Mouse (Mus musculus) bone marrow macrophage, adult 2 months (primary cell): ENCODE results near the gene Adra2b.

Experiments
- CTCF ChIP-seq: IDR thresholded peaks from 2 replicates; pipeline ENCODE4 v1.5.1; 2012; ENCODE audit warnings: low read depth, mild to moderate bottlenecking, low read length, moderate library complexity
- POLR2A ChIP-seq: IDR thresholded peaks from 2 replicates; pipeline ENCODE4 v1.6.1; 2012; ENCODE audit warnings: mild to moderate bottlenecking, low read depth, low read length, borderline replicate concordance

DNA sequence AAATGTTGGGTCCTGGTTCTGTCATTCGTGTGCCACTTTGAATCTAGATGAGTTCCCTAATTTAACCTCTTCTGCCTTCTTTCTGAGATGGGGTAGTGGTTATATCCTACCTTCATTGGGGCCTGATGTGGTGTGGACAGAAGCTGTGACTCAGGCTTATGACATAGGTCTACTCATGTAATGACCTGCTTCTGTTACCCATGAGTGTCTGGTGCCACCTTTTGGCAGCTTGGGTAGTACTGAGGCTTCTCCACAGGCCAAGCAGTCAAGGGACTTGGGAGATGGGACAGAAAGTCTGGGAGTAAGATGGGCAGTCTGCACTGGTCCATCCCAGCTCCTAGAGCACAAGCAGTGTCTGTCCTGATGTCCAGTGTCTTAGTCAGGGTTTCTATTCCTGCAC lies 16.7 kb upstream of the Adra2b start:
- no peak for TF ChIP-seq POLR2A
- TF ChIP-seq CTCF = no peak
